ENCODE assay signal across 9 mouse cellular contexts in the genomic region with DNA sequence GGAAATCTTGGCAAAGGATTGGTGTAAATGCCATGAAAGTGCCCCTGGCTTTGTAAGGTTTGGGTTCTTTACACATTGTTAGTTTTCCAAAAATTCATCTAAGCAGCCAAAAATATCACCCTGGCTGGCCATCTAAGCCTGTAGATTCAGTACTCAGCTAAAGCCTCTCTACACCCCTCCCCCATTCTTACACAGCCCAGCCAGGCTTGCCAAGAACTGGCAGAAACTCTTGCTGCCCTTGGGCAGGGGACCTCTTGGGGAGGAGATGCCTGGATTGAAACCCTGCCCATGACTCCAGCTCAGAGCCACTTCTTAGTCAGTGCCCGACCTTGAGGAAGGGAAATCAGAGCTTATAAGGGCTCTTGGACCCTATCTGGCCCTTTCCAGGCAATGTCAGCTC.
DNase-seq lines count a peak whose midpoint lies in the region; ATAC-seq and TF ChIP-seq lines count a peak whose summit lies in the region.
"Had no signal": no experiment of that assay in that cellular context is flagged by ENCODE, and none has a peak within 500 bp of the region (broad histone marks: within the 10 kb centered on the region; RNA-seq: fewer than 3 reads in every experiment).

No protein-coding gene starts in this region.

- no peaks in the 10 kb centered on the region; the same call in 1 of the 2 replicates for H3K36me3 ChIP-seq in midbrain, embryonic 11.5 days (ENCODE audit: control insufficient read depth, insufficient read depth, low read length)

- intact Hi-C loops in gastrocnemius, adult 2 months (cut with DNase I), result no loop called here
- intact Hi-C loops in left cerebral cortex, postnatal 4 days (cut with DNase I), result no loop called here
- intact Hi-C loops in left cerebral cortex, postnatal 36 days (cut with DNase I), result no loop called here

- H3K27me3 ChIP-seq in midbrain, embryonic 11.5 days (ENCODE audit: control insufficient read depth, insufficient read depth, low read length), result no peaks in the 10 kb centered on the region

- WGBS in midbrain, embryonic 11.5 days, result 63% methylated on average over 1 of the region's 1 CpGs

- no peak for TF ChIP-seq CTCF in gastrocnemius, adult 2 months (IDR thresholded peaks at IDR 0.05)

- peak overlapping the region; percentile 48 for H3K27ac ChIP-seq in gastrocnemius, adult 2 months
- no peak overlapping the region for H3K27ac ChIP-seq in midbrain, embryonic 11.5 days (ENCODE audit: low read depth, low read length)

- H3K4me2 ChIP-seq in midbrain, embryonic 11.5 days, result no peak overlapping the region

- DNase-seq in gastrocnemius, adult 2 months, result no peak
- DNase-seq in gastrocnemius, adult 8-10 months (ENCODE audit: low spot score in 2 of 2), result no peak
- DNase-seq in left cerebral cortex, postnatal 4 days, result peak; percentile 37
- no peak for DNase-seq in left cerebral cortex, postnatal 36 days (ENCODE audit: low spot score in 2 of 2)
- peak; percentile 90 for DNase-seq in adipocyte (ENCODE audit: low spot score)
- peak; percentile 22 for DNase-seq in gonadal fat pad, adult 2 months (ENCODE audit: low read depth)
- no peak for DNase-seq in midbrain, embryonic 11.5 days (ENCODE audit: low spot score, missing footprints)
- DNase-seq in frontal cortex, adult 2 months (ENCODE audit: extremely low spot score in 1 of 2, low spot score in 1 of 2), result no peak
- DNase-seq: layer of hippocampus, postnatal 36 days had no signal

- H3K4me1 ChIP-seq in midbrain, embryonic 11.5 days (ENCODE audit: control insufficient read depth, insufficient read depth, low read length), result no peaks in the 10 kb centered on the region

- H3K4me3 ChIP-seq in gastrocnemius, adult 2 months, result no peak overlapping the region
- no peak overlapping the region for H3K4me3 ChIP-seq in midbrain, embryonic 11.5 days (ENCODE audit: low read depth, low read length)

- H3K9me3 ChIP-seq in midbrain, embryonic 11.5 days (ENCODE audit: control insufficient read depth, low read length), result no peaks in the 10 kb centered on the region

- H3K9ac ChIP-seq in midbrain, embryonic 11.5 days (ENCODE audit: low read length), result no peak overlapping the region

- no peak for ATAC-seq in midbrain, embryonic 11.5 days (ENCODE audit: low FRiP score)

Comparison
In these comparisons a context has a peak if more than half of its experiments do, and no peak if none do; other contexts are left out.
1. DNase-seq: peak in left cerebral cortex, postnatal 4 days (single experiment), adipocyte (single experiment) and gonadal fat pad, adult 2 months (single experiment); none in gastrocnemius, adult 2 months (single experiment), gastrocnemius, adult 8-10 months (0 of 2), left cerebral cortex, postnatal 36 days (0 of 2), midbrain, embryonic 11.5 days (single experiment) and frontal cortex, adult 2 months (0 of 2).